Mouse (Mus musculus) testis, postnatal 10 days (tissue): ENCODE measurements around the gene Zmiz1.

ENCODE experiments used
- DNase-seq: peaks from one replicate; pipeline ENCODE4 v3.0.0; 2021; ENCODE audit warnings: low spot score

The Zmiz1 gene

DNA sequence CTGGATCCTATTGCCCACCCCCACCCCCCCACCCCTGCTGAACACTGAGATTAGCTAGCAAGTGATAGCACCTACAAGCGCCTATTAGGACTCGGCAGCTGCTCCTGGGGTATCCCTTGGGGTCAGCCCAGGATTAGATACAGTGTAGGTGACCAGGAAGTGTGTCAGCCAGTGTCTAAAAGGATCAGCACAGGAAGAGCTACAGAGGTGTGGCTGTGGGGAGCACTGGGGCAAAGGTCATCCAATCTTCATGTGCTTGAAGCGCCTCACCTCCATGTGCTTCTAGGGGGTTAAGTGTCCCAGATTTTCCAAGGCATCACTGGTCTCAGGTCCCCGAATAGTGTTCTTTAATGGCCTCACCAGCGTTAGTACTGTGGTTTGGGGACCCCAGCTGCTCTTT, 33.0 kb downstream of the Zmiz1 start:
- no peak for DNase-seq

DNA sequence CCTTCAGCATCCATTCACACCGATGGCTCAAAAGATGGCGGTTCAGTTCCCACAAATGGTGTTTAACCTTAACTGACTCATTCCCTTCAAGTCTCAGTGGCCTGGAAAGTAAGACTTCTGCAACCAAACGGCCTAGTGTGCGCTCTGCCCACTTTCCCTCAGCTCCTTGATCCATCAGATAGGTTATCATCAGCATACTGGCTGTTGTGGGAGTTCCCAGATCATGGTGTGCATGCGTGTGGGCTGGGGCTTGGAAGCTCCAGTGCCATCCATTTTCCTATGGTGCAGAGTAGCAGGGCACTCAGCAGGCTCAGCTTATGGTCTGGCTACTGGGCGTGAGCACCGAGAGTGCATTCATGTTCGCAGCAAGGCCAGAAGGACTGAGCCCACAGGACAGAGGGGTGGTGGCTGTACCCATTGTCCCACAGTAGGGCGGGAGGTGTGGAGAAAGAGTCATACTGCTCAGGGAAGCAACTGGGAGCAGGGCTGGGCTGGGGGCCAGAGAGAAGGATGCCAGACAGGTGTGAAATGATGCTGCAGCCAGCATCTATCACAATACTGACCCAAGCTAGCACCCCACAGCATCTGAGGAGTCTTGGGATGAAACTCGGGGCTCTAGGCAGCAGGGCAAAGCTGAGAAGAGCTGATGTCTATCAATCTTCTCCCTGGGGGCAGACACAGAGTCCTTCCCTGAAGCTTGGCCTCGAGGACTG, 33.7 kb downstream of the Zmiz1 start:
- DNase-seq: no peak

DNA sequence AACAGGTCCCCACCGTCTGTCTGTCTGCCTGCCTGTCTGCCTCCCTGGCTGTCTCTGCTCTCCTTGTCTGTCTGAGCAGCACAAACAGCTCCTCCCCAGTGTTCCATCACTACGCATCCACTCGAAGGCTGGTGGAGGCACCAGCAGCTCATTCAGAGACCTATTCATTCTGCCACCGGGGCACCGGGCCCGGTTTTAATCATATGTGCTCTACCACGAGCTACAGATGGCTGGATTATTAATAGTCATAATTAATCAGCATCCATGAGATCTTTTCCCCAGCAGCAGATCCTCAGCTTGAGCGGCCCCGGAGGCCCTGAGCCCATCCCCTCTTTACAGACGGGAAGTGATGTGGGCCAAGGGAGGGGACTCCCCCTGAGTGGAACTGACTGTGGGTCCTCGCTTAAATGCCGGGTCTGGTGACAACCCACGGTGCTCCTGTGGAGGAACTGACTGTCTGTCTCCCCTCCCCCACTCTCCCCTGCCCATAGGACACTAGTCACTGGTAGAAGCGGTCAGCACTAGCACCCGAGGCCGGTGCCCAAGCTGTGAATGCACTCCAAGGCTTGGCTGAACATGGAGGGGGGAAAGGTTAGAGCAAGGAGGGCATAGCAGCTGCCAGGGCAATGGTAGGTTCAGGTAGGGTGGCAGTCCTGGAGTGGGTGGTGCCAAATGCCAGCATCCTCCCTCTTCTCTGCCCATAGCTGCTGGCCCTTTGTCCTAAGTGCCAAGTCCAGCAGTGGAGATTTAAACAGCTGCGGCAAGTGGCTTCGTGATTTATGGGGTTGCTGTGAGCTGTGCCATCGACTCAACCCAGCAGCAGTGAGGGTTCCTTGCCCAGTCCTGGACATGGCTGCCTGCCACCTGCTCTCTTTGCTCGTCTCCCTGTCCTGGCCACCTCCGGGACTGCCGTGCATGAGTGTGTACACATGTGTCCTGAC, 34.6 kb downstream of the Zmiz1 start:
- no peak for DNase-seq

DNA sequence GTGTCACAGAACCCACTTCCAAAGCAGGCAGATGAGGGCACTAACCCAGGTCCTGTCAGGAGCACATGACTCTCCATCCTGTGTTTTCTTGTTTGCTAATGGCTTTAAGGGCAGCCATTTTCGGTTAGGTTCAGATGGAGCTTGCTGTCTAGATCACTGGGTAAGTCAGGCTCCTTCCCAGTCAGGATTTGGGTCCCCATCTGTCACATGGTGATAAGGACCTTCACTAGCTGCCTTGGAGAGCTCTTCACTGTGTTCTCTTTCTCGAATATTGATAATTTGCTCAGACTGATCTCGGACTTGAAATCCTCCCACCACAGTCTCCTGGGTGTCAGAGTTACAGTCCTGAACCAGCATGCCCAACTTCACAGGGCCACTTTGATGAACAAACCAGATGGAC, 35.8 kb downstream of the Zmiz1 start:
- no peak for DNase-seq

DNA sequence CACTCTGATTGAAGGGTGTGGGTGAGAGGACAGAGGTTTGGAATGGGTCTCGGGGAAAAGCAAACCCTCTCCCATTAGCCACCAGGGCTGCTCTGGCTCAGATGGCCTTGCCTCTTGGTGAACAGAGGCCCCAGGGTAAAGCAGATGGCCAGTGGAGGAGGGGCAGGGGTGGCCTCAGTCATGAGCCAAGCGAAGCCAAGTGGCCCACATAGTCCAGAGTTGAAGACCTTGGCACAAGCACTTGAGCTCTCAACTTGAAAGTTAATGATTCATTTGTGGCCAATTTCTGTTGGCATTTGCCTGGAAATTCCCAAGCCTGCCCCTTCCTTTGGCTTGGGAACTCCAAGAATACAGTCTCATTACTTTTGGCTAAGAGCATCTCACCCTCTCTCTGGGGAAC, 37.1 kb downstream of the Zmiz1 start:
- no peak for DNase-seq

DNA sequence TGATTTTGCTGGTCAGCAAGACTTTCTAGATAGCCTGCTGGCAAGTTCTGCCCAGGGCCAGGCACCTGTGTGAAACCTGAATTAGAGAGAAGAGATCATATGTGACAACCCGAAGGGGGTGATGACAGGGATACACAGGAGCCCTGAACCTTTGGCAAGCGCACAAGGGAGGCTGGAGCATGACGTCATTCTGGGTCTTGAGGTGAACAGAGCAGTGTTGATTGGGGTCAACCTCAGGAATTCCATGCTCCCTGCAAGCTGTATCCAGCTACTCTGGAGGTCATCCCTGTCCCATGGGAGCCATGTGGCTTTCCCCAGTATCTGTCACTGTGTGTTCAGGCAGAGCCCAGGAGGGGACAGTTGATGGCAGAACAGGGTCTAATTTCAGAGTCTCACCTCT, 38.0 kb downstream of the Zmiz1 start:
- no peak for DNase-seq

DNA sequence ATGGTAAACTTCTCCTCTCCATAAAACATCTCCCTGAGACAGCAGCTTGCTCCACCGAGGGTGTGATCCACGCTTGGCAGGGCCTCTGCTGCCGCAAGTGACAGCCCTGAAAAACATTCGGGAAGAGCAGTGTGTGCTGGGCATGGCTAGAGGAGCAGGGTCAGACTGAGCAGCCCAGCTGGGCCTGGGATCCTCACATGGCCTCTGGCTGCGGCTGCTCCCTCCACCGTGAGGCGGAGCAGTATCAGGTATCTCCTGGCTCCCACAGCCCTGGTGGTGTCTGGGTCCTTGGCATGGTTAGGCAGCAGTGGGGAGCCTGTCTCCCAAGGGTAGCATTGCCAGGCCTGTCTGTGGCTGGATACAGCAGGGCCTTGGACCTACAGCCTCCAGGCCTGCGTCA, 38.6 kb downstream of the Zmiz1 start:
- DNase-seq: no peak

DNA sequence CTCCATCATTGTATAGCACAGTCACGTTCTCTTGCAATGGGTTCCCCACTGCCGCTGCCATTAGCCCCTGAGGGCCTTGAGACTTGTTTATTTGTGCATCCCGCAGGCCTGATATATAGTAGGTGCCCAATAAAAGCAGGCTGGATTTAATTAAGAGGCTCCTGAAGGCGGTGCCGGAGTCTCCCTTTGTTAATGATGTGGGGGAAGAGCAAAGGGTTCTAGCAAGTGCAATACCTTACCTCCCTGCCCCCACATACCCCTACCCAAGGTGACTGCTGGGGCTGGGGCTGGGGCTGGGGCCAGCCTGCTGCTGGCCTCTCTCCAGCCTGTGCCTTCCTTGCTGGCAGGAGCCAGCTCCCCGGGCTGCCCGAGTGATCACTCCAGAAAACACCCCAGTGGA, 39.4 kb downstream of the Zmiz1 start:
- no peak for DNase-seq

DNA sequence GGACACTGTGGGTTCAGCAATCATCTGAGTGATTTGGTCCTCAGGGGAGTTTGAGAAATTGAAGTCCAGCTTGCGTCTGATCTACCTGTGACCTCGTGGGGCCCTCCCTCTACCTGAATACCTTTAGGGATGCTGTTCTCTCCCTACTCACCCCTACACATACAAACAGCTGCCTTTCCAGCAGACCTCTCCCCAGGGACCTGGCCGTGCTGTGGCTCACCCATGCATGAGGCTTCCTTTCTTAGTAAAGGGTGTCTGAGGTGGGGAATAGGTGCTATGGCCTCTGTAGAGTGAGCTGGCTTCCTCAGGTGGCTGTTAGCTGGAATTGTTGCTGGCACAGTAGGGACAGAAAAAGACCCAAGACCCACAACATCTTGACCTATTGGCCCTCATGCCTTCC, 40.5 kb downstream of the Zmiz1 start:
- no peak for DNase-seq

DNA sequence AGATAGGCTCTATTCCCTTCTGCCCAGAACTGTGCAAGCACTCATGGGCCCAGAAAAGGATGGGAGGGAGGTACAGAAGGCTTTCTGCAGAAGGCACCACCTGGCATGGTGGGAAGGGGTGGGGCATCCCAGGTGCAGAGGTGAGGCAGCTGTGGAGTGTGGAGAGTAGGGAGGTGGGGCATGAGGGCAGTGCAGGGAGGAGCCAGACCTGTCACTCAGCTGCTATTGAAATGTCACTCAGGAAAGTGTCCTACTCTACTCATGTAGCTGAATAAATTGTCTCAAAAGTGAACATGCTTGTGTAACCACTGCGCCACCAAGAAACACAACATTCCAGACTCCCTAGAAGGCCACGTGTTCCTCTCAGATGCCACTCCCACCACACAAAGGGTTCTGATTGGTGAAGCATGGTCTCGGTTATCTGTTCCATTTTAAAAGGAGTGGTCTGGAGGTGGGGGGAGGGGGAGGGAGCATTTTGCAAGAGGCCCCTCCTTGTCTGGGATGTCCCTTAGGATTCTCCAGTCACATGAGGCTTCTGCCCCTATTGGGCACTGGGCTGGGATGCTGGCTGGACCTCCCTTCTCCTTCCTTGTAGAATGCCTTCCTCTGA, 41.6 kb downstream of the Zmiz1 start:
- no peak for DNase-seq

DNA sequence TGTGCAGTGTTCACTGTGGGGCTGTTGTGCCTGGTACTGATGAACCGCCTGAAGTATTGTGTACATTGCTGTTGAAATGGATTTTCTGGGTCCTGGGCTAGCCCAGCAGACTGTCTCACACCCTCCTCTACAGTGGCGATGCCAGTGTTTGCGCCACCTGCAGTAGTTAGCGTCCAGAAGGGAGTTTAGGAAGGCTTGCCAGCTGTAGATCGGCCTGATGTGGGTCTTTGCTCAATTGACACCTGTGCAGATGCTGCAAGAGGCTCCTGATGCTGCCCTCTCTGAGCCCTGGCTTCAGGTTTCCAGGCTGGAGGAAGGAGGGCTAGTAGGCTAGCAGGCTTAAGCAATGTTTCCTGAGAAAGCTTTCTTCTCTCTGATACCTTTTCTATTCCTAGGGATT, 42.5 kb downstream of the Zmiz1 start:
- no peak for DNase-seq

DNA sequence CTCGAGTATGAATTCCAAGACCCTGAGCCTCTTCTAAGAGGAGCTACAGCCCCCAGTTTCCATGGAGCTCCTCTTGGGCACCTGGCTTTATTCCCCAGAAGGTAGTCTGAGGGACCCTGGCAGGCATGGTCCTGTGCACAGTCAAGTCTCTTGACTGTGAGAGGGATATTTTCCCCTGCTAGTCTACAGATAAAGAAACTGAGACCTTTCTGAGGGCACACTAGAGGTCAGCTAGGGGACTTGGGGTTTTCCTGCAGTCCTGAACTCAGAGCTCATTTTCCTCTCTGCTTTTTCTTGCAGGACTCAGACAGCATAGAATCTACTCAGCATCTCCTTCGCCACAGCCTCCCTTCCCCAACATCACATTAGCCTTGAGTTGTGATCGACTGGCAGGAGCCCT, 43.4 kb downstream of the Zmiz1 start:
- no peak for DNase-seq

DNA sequence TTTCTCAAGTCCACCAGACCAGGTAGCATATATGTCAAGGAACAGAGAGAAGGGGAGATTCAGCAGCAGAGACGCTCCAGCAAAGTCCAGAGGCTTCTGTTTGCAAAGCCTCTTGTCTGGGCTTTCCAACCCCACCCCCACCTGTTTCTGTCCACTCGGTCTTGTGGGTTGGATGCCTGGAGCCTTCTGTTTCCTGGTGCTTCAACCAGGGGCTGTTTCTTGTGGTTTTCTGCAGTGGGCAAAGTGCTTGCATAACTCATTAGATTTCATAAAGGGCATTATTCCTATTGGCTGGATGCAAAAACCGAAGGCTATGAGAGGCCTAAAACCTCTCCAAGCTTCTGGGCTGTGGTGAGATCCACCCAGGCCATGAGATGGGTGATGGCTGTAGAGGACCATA, 45.3 kb downstream of the Zmiz1 start:
- no peak for DNase-seq

DNA sequence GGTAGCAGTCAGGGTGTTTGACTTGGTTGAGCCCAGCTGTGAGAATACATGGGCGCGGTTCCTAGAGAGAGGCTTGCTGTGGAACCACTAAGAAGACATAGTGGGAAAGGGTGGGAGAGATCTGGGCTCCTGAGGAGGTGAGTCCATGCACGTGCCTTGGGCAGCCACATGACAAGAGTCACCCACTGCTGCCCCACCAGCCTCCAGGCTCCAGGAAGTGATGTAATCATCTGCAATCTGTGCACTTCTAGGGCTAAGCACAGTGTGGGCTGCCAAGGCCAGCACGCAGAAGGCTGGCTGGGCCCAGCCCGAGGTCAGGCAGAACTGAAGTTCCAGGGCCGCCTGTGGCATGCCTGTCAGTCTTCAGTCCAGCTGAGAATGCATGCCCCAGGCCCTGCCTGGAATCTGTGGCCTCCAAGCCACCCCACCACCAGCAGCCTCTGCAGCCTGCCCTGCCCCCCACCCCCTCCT, 46.3 kb downstream of the Zmiz1 start:
- no peak for DNase-seq

DNA sequence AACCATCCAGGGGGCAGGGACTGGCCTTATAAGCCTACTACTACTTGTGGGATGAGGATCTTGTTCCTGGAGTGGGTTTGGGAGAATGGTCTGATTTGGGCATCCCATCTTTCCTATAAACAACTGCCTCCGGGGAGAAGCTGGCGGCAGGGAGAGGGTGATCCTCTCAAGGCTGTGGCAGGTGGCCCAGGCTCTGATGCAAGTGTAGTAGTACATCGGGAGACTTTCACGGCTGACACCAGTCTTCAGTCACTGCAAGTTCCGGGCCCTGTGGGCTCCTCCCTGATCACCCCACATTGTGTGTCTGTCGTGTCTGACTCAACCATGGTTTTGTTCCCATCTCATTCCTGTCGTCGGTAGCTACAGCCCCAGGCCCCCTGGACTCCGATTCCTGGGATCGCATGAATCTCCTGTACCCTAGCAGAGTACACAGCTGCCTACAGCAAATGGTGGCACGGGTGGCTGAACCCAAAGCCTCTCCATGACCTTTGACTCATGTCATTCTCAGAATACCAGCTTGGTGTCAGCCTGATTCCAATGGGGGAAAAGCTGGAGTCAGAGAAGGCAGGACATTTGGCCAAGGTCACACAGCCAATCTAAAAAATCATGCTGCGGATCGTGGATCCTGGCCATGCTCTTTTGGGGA, 49.2 kb downstream of the Zmiz1 start:
- DNase-seq: no peak

DNA sequence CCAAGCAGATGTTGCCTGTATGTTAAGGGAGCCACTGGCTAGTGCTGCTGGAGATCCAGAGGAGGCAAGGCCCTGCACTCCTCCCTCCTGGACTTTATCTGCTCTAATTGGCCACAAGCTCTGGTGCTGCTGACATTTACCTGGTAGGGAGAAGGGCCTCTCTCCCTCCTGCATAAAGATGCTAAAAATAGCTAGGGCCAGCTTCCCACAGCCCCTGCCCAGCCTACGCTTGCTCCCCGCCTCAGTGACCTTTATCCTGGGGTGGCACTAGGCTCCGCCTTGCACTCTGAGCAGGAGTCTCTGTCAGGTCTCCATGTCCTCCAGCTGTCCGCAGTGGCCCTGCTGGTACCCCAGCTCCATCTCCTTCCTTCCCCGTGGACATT, 49.8 kb downstream of the Zmiz1 start:
- no peak for DNase-seq

DNA sequence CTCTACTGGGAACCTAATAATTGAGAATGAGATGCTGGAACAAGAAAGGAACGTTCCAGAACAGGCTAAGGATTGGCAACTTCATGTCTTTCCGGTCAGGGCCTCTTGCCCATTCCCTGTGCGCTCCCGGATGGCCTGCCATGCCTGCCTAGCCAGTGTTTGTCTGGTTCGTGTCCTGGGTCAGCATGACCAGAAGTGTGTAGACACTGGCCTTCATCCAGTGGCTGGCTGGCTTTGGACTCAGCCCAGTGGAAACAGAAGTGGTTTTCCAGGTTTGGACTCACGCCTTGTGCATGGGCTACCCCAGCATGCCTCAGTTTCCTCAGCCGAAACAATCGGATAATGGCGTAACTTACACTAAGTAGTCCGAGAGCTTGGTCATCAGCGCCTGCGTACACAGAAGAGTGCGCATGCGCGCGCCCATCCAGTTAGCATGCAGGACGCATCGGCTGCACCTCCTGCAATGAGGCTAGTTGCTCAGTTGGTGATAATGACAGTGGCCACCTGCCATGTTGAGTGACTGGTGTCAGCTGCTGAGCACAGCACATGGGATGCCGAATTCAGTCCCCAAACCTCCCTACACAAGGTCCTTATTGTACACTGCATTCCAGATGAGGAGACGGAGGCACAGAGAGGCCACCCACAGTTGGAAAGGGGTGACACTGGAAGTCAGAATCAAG, 50.6 kb downstream of the Zmiz1 start:
- no peak for DNase-seq

DNA sequence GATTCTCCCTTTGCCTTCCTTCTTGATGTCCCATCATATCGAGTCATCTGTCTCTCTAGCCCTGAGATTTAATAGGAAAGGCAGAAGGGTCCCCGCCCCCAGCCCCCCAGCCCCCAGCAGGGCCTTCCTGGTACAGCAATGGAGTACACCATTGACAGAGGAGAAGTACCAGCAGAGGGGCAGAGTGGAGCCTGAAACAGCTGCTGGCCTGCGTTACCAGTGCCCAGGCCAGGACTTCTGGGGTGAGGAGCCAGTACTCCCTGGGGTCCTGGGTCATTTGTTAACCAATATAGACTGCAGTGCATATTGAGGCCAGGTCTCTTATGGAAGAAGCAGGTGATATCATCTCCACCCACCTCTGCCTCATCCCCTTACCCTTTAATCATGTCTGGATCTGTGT, 51.4 kb downstream of the Zmiz1 start:
- DNase-seq: no peak

DNA sequence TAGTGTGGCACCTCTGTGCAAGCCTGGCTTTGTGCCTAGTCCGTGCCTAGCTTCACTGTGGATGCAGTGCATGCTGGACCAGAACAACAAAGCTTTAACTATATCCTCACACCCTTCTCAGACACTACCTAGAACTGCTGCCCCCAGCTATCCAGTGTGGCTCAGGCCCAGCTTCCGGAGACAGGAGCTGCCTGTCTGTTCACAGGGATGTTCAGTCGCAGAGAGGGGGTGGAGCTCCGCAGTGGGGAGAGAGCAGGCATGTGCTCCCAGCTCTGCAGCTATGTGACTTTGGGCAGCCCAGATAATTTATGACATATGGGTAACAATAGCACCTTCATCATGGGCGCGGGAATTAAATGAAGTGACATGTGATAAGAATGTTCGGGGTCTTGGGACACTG, 52.0 kb downstream of the Zmiz1 start:
- DNase-seq: no peak

DNA sequence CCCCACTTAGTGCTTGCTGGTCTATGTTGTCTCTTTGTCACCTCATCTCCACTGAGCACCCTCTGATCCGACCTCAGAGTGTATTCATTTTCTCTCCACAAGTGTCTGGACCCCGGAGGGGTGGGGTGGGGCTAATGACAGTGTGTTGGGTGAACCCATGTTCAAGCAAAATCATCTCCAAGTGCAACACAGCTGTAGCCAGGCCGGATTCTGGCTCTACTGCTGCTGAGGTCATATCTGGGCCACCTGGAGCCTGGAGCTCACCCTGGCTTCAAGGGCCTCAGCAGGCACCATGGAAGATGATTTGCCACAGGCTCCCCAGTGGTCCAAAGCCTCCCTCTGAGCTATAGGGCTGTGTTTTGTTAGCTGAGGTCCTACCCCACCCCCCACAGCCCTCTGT, 52.6 kb downstream of the Zmiz1 start:
- no peak for DNase-seq

DNA sequence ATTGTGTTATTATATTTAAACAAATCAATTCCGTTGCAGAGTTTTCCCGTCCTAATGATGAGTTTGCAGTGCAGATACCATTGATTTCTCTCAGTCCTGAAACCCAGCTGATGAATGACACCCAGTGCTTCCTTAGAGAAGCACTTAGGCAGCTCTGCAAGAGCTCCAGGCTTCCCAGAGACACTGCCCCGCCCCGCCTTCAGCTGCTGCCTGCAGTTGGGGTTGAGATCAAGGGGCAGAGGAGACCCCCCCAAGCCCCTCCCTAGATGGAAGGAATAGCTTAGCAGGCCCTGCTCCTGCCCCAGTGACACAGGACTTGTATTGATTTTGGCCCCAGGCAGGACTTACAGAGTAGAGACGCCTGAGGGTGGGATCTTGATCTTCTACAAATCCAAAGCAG, 53.0 kb downstream of the Zmiz1 start:
- DNase-seq: no peak

DNA sequence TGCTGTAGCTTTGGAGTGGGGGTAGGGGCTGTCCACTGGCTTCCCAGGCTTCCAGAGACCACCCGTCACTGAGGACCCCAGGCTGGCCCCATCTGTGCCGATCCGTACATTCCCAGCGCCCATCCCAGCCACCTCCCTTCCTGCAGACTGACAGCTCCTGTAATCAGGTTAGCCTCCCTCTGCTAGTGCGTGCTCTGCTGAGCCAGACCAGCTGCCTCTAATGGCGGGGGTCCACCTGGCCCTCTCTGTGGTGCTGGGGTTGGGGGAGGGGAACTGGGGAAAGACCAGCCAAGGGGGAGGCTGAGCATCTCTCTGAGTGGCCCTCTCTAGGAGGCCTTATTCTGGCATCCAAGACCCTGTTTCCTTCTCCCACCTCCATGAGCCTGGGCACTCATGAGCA, 53.8 kb downstream of the Zmiz1 start:
- DNase-seq: no peak
